Mouse (Mus musculus) midbrain, embryonic 16.5 days (tissue): ENCODE measurements at regions not wholly inside any gene's neighbourhood (a gene's known extent, or its start where the extent isn't known, plus 50 kb on each side); places are given as distances from the start of the nearest gene placed in this dataset.

ENCODE experiments used
- ATAC-seq: fragments of 200-750 bp; cut with Nextera tagmentation; 2 replicates; pipeline ENCODE4 v1.8.0; 2017; ENCODE audit warnings: moderate TSS enrichment
- H3K27ac ChIP-seq: fragments of 300-500 bp; sonication (generic); 2 replicates; pipeline ENCODE4 v1.5.1; 2014; ENCODE audit warnings: mild to moderate bottlenecking, low read length, mixed read lengths
- H3K27me3 ChIP-seq: fragments of 300-500 bp; sonication (generic); 2 replicates; pipeline ENCODE4 v1.6.1; 2014; ENCODE audit warnings: low read depth, low read length, mixed read lengths; ENCODE audit not compliant: control insufficient read depth, insufficient read depth
- H3K36me3 ChIP-seq: fragments of 300-500 bp; sonication (generic); 2 replicates; pipeline ENCODE4 v1.6.1; 2014; ENCODE audit warnings: mild to moderate bottlenecking, low read length, moderate library complexity, mixed read lengths; ENCODE audit not compliant: control insufficient read depth, insufficient read depth
- H3K4me1 ChIP-seq: fragments of 300-500 bp; sonication (generic); 2 replicates; pipeline ENCODE4 v1.6.1; 2014; ENCODE audit warnings: mild to moderate bottlenecking, low read length, mixed read lengths; ENCODE audit not compliant: control insufficient read depth, insufficient read depth
- H3K4me2 ChIP-seq: fragments of 300-500 bp; sonication (generic); 2 replicates; pipeline ENCODE4 v1.6.1; 2014; ENCODE audit warnings: mild to moderate bottlenecking, low read length, mixed read lengths
- H3K4me3 ChIP-seq: fragments of 300-500 bp; sonication (generic); 2 replicates; pipeline ENCODE4 v1.5.1; 2014; ENCODE audit warnings: low read depth, mild to moderate bottlenecking, low read length, moderate library complexity, mixed read lengths
- H3K9ac ChIP-seq: fragments of 300-500 bp; sonication (generic); 2 replicates; pipeline ENCODE4 v1.6.1; 2014; ENCODE audit warnings: low read depth, low read length, mixed read lengths
- H3K9me3 ChIP-seq: fragments of 300-500 bp; sonication (generic); replicated peaks from 2 replicates; pipeline ENCODE4 v1.6.1; 2014; ENCODE audit warnings: mild to moderate bottlenecking, low read length, mixed read lengths; ENCODE audit not compliant: control insufficient read depth, poor library complexity, severe bottlenecking
- WGBS: fragments of 180-500 bp; shearing (Covaris S2); extraction: QIAGEN DNeasy Blood & Tissue Kit; methylation state at CpG from one replicate; pipeline ENCODE4 v1.1.7; 2014; 5-methylcytosine and 5-hydroxymethylcytosine counted together

DNA sequence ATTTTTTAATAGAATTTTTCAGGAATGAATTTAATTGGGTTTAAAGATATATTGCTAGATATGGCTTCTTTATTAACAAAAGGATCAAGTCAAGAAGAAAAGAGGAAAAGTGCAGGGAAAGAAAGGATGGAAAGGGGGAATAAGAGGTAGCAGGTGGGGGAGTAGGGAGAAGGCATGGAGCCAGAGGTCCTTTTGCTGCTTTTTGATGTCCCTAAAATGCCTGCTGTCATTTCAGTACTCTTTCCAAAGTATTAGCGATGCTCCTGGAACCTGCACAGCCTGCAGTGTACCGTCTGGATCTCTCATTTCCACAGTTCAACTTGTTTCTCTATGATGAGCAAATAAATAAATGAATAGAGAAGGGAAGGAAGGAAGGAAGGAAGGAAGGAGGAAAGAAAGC lies 240.4 kb upstream of the Hnrnpa3 start:
- ATAC-seq: no peak
- no peak overlapping the region for H3K4me3 ChIP-seq
- no peak overlapping the region for H3K9ac ChIP-seq
- no peaks in the 10 kb centered on the region for H3K9me3 ChIP-seq
- WGBS: 82% methylated on average over 2 of the region's 2 CpGs
- peaks cover 10% of the 10 kb centered on the region for H3K4me1 ChIP-seq
- no peak overlapping the region for H3K4me2 ChIP-seq
- no peak overlapping the region for H3K27ac ChIP-seq
- H3K36me3 ChIP-seq: no peaks in the 10 kb centered on the region
- H3K27me3 ChIP-seq: no peaks in the 10 kb centered on the region

- Histone ChIP-seq H3K4me1 (peaks cover 14% of the 10 kb centered on the region), H3K4me3 (no peak overlapping the region), H3K36me3 (no peaks in the 10 kb centered on the region), H3K4me2 (no peak overlapping the region), H3K9ac (no peak overlapping the region), H3K9me3 (no peaks in the 10 kb centered on the region), H3K27me3 (no peaks in the 10 kb centered on the region), H3K27ac (no peak overlapping the region)
- ATAC-seq: no peak
- WGBS: 100% methylated on average over 1 of the region's 1 CpGs
Observed at GRCm38 (mm10) chr2:75419142-75419541, 239.9 kb upstream of the Hnrnpa3 start.

GRCm38 (mm10) chr2:75422798-75423685 lies 236.0 kb upstream of the Hnrnpa3 start:
- Histone ChIP-seq H3K4me2 (peak overlapping the region; percentile 23), H3K27ac (peak overlapping the region; percentile 81), H3K9ac (no peak overlapping the region), H3K9me3 (no peaks in the 10 kb centered on the region), H3K36me3 (no peaks in the 10 kb centered on the region), H3K27me3 (no peaks in the 10 kb centered on the region), H3K4me1 (peaks cover 29% of the 10 kb centered on the region), H3K4me3 (no peak overlapping the region)
- peak; percentile 55; the same call in 1 of the 2 replicates for ATAC-seq
- 44% methylated on average over 20 of the region's 20 CpGs for WGBS

- 15% methylated on average over 5 of the region's 5 CpGs for WGBS
- Histone ChIP-seq H3K4me2 (peak overlapping the region; percentile 31; the same call in 1 of the 2 replicates), H3K9ac (no peak overlapping the region), H3K36me3 (no peaks in the 10 kb centered on the region), H3K9me3 (no peaks in the 10 kb centered on the region), H3K27me3 (no peaks in the 10 kb centered on the region), H3K4me3 (no peak overlapping the region), H3K4me1 (peaks cover 29% of the 10 kb centered on the region), H3K27ac (peak overlapping the region; percentile 81)
- ATAC-seq: peak; percentile 79
Observed at GRCm38 (mm10) chr2:75423872-75424271, 235.2 kb upstream of the Hnrnpa3 start.

- peak overlapping the region; percentile 31; the same call in 1 of the 2 replicates for H3K4me2 ChIP-seq
- no peaks in the 10 kb centered on the region for H3K9me3 ChIP-seq
- H3K9ac ChIP-seq: no peak overlapping the region
- peak overlapping the region; percentile 65 for H3K27ac ChIP-seq
- peaks cover 29% of the 10 kb centered on the region for H3K4me1 ChIP-seq
- 10% methylated on average over 7 of the region's 7 CpGs for WGBS
- H3K4me3 ChIP-seq: no peak overlapping the region
- ATAC-seq: no peak
- no peaks in the 10 kb centered on the region for H3K36me3 ChIP-seq
- H3K27me3 ChIP-seq: no peaks in the 10 kb centered on the region
Observed at GRCm38 (mm10) chr2:75424363-75424762, 234.7 kb upstream of the Hnrnpa3 start.

GRCm38 (mm10) chr2:75424911-75425310 lies 234.2 kb upstream of the Hnrnpa3 start:
- H3K27ac ChIP-seq: peak overlapping the region; percentile 66
- H3K9ac ChIP-seq: no peak overlapping the region
- H3K27me3 ChIP-seq: no peaks in the 10 kb centered on the region
- H3K9me3 ChIP-seq: no peaks in the 10 kb centered on the region
- no peaks in the 10 kb centered on the region for H3K36me3 ChIP-seq
- WGBS: 53% methylated on average over 14 of the region's 14 CpGs
- no peak overlapping the region for H3K4me3 ChIP-seq
- peaks cover 29% of the 10 kb centered on the region for H3K4me1 ChIP-seq
- no peak overlapping the region for H3K4me2 ChIP-seq
- no peak for ATAC-seq

GRCm38 (mm10) chr2:75425384-75425783 lies 233.7 kb upstream of the Hnrnpa3 start:
- Histone ChIP-seq H3K27me3 (no peaks in the 10 kb centered on the region), H3K4me3 (no peak overlapping the region), H3K4me2 (no peak overlapping the region), H3K36me3 (no peaks in the 10 kb centered on the region), H3K9me3 (no peaks in the 10 kb centered on the region), H3K9ac (no peak overlapping the region), H3K4me1 (peaks cover 29% of the 10 kb centered on the region), H3K27ac (peak overlapping the region; percentile 66)
- whole genome bisulfite sequencing: 13% methylated on average over 7 of the region's 7 CpGs
- no peak for ATAC-seq

DNA sequence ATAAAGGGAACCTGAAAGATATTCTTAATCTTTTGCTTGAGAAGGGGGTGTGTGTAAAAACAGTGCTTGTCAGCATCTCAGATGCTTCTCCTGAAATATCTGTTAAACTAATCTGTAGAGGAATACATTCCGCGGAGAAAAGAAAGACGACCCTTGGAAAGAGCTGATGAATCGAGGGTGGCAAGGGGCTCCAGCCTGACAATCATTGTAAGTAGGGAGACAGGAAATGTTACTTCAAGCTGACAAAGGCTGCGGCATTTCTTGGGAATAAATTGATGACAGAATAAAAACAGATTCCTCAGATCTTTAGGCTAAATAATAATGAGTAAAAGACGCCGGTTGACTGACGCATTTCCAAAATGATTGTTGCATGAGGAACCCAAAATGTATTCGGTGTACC lies 233.3 kb upstream of the Hnrnpa3 start:
- Histone ChIP-seq H3K9me3 (no peaks in the 10 kb centered on the region), H3K27me3 (no peaks in the 10 kb centered on the region), H3K9ac (no peak overlapping the region), H3K4me3 (no peak overlapping the region), H3K36me3 (no peaks in the 10 kb centered on the region), H3K4me1 (peaks cover 29% of the 10 kb centered on the region), H3K27ac (peak overlapping the region; percentile 66), H3K4me2 (no peak overlapping the region)
- 27% methylated on average over 9 of the region's 9 CpGs for WGBS
- no peak for ATAC-seq

GRCm38 (mm10) chr2:75427936-75428458 lies 231.1 kb upstream of the Hnrnpa3 start:
- Histone ChIP-seq H3K4me3 (no peak overlapping the region), H3K9me3 (no peaks in the 10 kb centered on the region), H3K36me3 (no peaks in the 10 kb centered on the region), H3K27ac (no peak overlapping the region), H3K9ac (no peak overlapping the region), H3K27me3 (no peaks in the 10 kb centered on the region), H3K4me1 (peaks cover 25% of the 10 kb centered on the region), H3K4me2 (no peak overlapping the region)
- 96% methylated on average over 4 of the region's 4 CpGs for WGBS
- no peak for ATAC-seq
